ENCODE assay signal across 10 mouse cellular contexts in genomic region chr7:59080109-59080508, GRCm38 (mm10).
DNase-seq lines count a peak whose midpoint lies in the region; ATAC-seq and TF ChIP-seq lines count a peak whose summit lies in the region.
"Had no signal": no experiment of that assay in that cellular context is flagged by ENCODE, and none has a peak within 500 bp of the region (broad histone marks: within the 10 kb centered on the region; RNA-seq: fewer than 3 reads in every experiment).

No protein-coding gene starts in this region.

- WGBS in heart, embryonic 11.5 days (ENCODE audit: insufficient replicate concordance): 61% methylated on average over 7 of the region's 7 CpGs

- H3K4me1 ChIP-seq in heart, embryonic 11.5 days (ENCODE audit: control insufficient read depth, insufficient read depth, low read length): no peaks in the 10 kb centered on the region
- H3K4me1 ChIP-seq: heart, embryonic 15.5 days; megakaryocyte, embryonic 14.5 days had no signal

- peak; percentile 5 for TF ChIP-seq CTCF in C2C12 (IDR thresholded peaks at IDR 0.05; ENCODE audit: control insufficient read depth, insufficient read depth, insufficient read length)

- peak; percentile 1 to 6 for DNase-seq in heart, adult 18-20 months
- DNase-seq in cerebellum, adult 9-10 months: peak; percentile 25
- DNase-seq in layer of hippocampus, adult 8-10 months (ENCODE audit: low spot score in 2 of 2): peak; percentile 9 to 18
- peak; percentile 34 to 50 for DNase-seq in right cerebral cortex, postnatal 10 days (ENCODE audit: low spot score in 2 of 2)
- no peak for DNase-seq in T-cell, adult 2 months (ENCODE audit: low spot score)
- DNase-seq in kidney, adult 11 months: no peak

- H3K4me3 ChIP-seq in heart, embryonic 11.5 days (ENCODE audit: low read depth, low read length): no peak overlapping the region
- no peak overlapping the region for H3K4me3 ChIP-seq in C2C12 (ENCODE audit: insufficient read depth, poor library complexity, severe bottlenecking)
- H3K4me3 ChIP-seq: heart, embryonic 15.5 days; megakaryocyte, embryonic 14.5 days had no signal

- H3K79me2 ChIP-seq in C2C12 (ENCODE audit: control insufficient read depth, insufficient read depth): no peaks in the 10 kb centered on the region

- H3K9me3 ChIP-seq in heart, embryonic 11.5 days (replicated peaks; ENCODE audit: control insufficient read depth, low read length): no peaks in the 10 kb centered on the region
- H3K9me3 ChIP-seq: heart, embryonic 15.5 days had no signal

- no peaks in the 10 kb centered on the region for H3K79me3 ChIP-seq in C2C12 (ENCODE audit: low read depth)

- H3K36me3 ChIP-seq in heart, embryonic 11.5 days (ENCODE audit: control insufficient read depth, insufficient read depth, low read length): no peaks in the 10 kb centered on the region
- H3K36me3 ChIP-seq in C2C12 (ENCODE audit: control insufficient read depth, insufficient read depth): no peaks in the 10 kb centered on the region
- H3K36me3 ChIP-seq: heart, embryonic 15.5 days had no signal

- H3K27ac ChIP-seq in heart, embryonic 11.5 days (ENCODE audit: low read depth, low read length): no peak overlapping the region
- H3K27ac ChIP-seq: heart, embryonic 15.5 days had no signal

- no peak overlapping the region for H3K4me2 ChIP-seq in heart, embryonic 11.5 days
- H3K4me2 ChIP-seq: heart, embryonic 15.5 days had no signal

- H3K9ac ChIP-seq in heart, embryonic 11.5 days (ENCODE audit: low read depth, low read length): no peak overlapping the region
- H3K9ac ChIP-seq: heart, embryonic 15.5 days had no signal

- no peak for ATAC-seq in heart, embryonic 11.5 days (replicated peaks; ENCODE audit: insufficient number of reproducible peaks, low FRiP score, low TSS enrichment)

- H3K27me3 ChIP-seq in heart, embryonic 11.5 days (ENCODE audit: control insufficient read depth, insufficient read depth, low read length): no peaks in the 10 kb centered on the region
- H3K27me3 ChIP-seq in C2C12 (ENCODE audit: control insufficient read depth, insufficient read depth, insufficient read length): no peaks in the 10 kb centered on the region
- H3K27me3 ChIP-seq: heart, embryonic 15.5 days; megakaryocyte, embryonic 14.5 days had no signal

- no peak overlapping the region for H3ac ChIP-seq in C2C12 (ENCODE audit: control insufficient read depth, insufficient read length, low read depth)

TF ChIP-seq in C2C12, 6 proteins besides CTCF, POLR2A, EP300 and RAD21:
- no peak for TF ChIP-seq FOSL1 (IDR thresholded peaks at IDR 0.05; ENCODE audit: insufficient read depth, low read length, poor library complexity, severe bottlenecking)
- TF ChIP-seq CEBPB (IDR thresholded peaks at IDR 0.05; ENCODE audit: low read depth): no peak
- no peak for TF ChIP-seq MYOG (IDR thresholded peaks at IDR 0.05; ENCODE audit: control insufficient read depth, extremely low read depth, insufficient read length)
- TF ChIP-seq MYOD1 (IDR thresholded peaks at IDR 0.05; ENCODE audit: control insufficient read depth, insufficient read length, low read depth): no peak
TF ChIP-seq in C2C12: peak in this region for 0.

Comparison
In these comparisons a context has a peak if more than half of its experiments do, and no peak if none do; other contexts are left out.
1. DNase-seq: peak in heart, adult 18-20 months (2 of 2), cerebellum, adult 9-10 months (single experiment), layer of hippocampus, adult 8-10 months (2 of 2) and right cerebral cortex, postnatal 10 days (2 of 2); none in T-cell, adult 2 months (single experiment) and kidney, adult 11 months (single experiment).